In the genomic region with DNA sequence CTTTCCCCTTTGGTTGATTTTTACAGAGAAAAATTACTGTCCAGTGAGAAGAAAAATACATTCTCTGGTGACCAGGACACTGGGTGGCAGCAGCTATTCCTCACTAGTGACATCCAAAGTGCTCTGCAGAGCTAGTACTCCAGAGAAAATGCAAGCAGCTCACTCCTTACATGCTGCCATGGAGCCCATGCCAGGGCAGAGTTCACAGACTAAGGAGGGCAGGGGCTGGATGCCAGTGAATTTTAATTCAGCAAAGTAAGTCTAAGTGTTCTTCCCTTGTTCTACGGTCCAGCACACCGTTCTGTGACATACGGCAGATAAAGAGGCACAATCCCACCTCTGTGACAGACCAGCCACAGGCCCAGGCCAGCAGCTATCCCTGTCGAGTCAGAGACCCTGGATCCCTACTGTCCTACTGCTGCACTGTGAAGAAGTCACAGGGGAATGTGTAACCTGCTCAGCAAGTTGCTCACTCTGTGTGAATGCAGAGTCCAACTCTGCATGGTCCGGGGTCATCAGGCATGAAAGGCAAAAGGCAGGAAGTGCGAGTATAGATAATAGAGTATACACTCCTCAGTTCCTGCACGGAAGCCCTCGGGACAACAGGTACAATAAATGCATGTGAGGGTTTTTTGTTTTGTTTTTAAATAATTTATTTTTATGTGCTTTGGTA, we compare ENCODE assay signal across 17 mouse cellular contexts. TPM values are rescaled to one million over a fixed set of nuclear protein-coding genes. Genes with fewer than 3 reads are reported as not detected.
DNase-seq lines count a peak whose midpoint lies in the region; ATAC-seq and TF ChIP-seq lines count a peak whose summit lies in the region.
"Had no signal": no experiment of that assay in that cellular context is flagged by ENCODE, and none has a peak within 500 bp of the region (broad histone marks: within the 10 kb centered on the region; RNA-seq: fewer than 3 reads in every experiment).

No protein-coding gene starts in this region.

- H3K36me3 ChIP-seq in heart, embryonic 15.5 days, result peaks cover 14% of the 10 kb centered on the region; the same call in 1 of the 2 replicates
- no peaks in the 10 kb centered on the region; the same call in none of the 2 replicates for H3K36me3 ChIP-seq in testis, adult 2 months (ENCODE audit: control insufficient read depth, insufficient read depth, low read length)
- H3K36me3 ChIP-seq in neural tube, embryonic 15.5 days, result peaks cover 87% of the 10 kb centered on the region

- H3K4me2 ChIP-seq in heart, embryonic 15.5 days, result no peak overlapping the region
- no peak overlapping the region for H3K4me2 ChIP-seq in neural tube, embryonic 15.5 days
- H3K4me2 ChIP-seq: embryonic facial prominence, embryonic 15.5 days; forebrain, embryonic 12.5 days; midbrain, embryonic 15.5 days had no signal

- H3K9ac ChIP-seq in heart, embryonic 15.5 days, result no peak overlapping the region
- H3K9ac ChIP-seq in neural tube, embryonic 15.5 days (replicated peaks), result no peak overlapping the region
- H3K9ac ChIP-seq: embryonic facial prominence, embryonic 15.5 days; forebrain, embryonic 12.5 days; liver, embryonic 14.5 days; midbrain, embryonic 15.5 days had no signal

- TF ChIP-seq POLR2A in testis, adult 2 months (IDR thresholded peaks at IDR 0.05; ENCODE audit: control insufficient read depth, low read depth, low read length), result no peak

- TF ChIP-seq CTCF in testis, adult 2 months (IDR thresholded peaks at IDR 0.05; ENCODE audit: control insufficient read depth, insufficient read depth, insufficient replicate concordance, low read depth, low read length), result no peak

- intact Hi-C loops in heart, postnatal 14 days (cut with DNase I), result no loop called here

- 39% methylated on average over 8 of the region's 8 CpGs for WGBS in heart, embryonic 15.5 days
- WGBS in neural tube, embryonic 15.5 days, result 91% methylated on average over 8 of the region's 8 CpGs

- no peak for ATAC-seq in heart, embryonic 15.5 days (replicated peaks; ENCODE audit: insufficient number of reproducible peaks, insufficient read depth, low FRiP score, low read depth)
- ATAC-seq in neural tube, embryonic 15.5 days (ENCODE audit: low FRiP score), result no peak
- ATAC-seq: midbrain, embryonic 15.5 days had no signal

- H3K4me3 ChIP-seq in heart, embryonic 15.5 days, result no peak overlapping the region
- H3K4me3 ChIP-seq in testis, adult 2 months (ENCODE audit: control insufficient read depth, low read depth, low read length), result no peak overlapping the region
- no peak overlapping the region for H3K4me3 ChIP-seq in neural tube, embryonic 15.5 days (replicated peaks)
- H3K4me3 ChIP-seq: embryonic facial prominence, embryonic 15.5 days; forebrain, embryonic 12.5 days; hindbrain, embryonic 10.5 days; layer of hippocampus, adult 2 months; midbrain, embryonic 15.5 days had no signal

- no peak for DNase-seq in heart, postnatal 14 days
- DNase-seq in testis, postnatal 14 days (ENCODE audit: low spot score), result no peak
- peak; percentile 35 for DNase-seq in kidney, postnatal 10 days
- DNase-seq in spleen, adult 12 weeks (ENCODE audit: low spot score), result no peak
- DNase-seq: cerebellum, adult 9-10 months; gastrocnemius, postnatal 10 days; left cerebral cortex, postnatal 4 days; thymus, adult 18-20 months had no signal

- H3K4me1 ChIP-seq in heart, embryonic 15.5 days (replicated peaks), result peaks cover 49% of the 10 kb centered on the region
- H3K4me1 ChIP-seq in testis, adult 2 months (ENCODE audit: control insufficient read depth, insufficient read depth, low read length), result no peaks in the 10 kb centered on the region; the same call in 1 of the 2 replicates
- no peaks in the 10 kb centered on the region for H3K4me1 ChIP-seq in neural tube, embryonic 15.5 days
- H3K4me1 ChIP-seq: embryonic facial prominence, embryonic 15.5 days; forebrain, embryonic 12.5 days; hindbrain, embryonic 10.5 days; midbrain, embryonic 15.5 days had no signal

- no peaks in the 10 kb centered on the region for H3K27me3 ChIP-seq in heart, embryonic 15.5 days
- no peaks in the 10 kb centered on the region for H3K27me3 ChIP-seq in testis, adult 2 months (ENCODE audit: control insufficient read depth, insufficient read depth, low read length)
- no peaks in the 10 kb centered on the region for H3K27me3 ChIP-seq in neural tube, embryonic 15.5 days (replicated peaks)
- H3K27me3 ChIP-seq: embryonic facial prominence, embryonic 15.5 days; forebrain, embryonic 12.5 days; midbrain, embryonic 15.5 days had no signal

- H3K27ac ChIP-seq in heart, embryonic 15.5 days, result peak overlapping the region; percentile 84
- peak overlapping the region; percentile 60 for H3K27ac ChIP-seq in testis, adult 2 months (ENCODE audit: control insufficient read depth, insufficient read depth, low read depth, low read length)
- no peak overlapping the region for H3K27ac ChIP-seq in neural tube, embryonic 15.5 days (replicated peaks)
- H3K27ac ChIP-seq: embryonic facial prominence, embryonic 15.5 days; forebrain, embryonic 12.5 days; hindbrain, embryonic 10.5 days; layer of hippocampus, adult 2 months; liver, embryonic 14.5 days; midbrain, embryonic 15.5 days had no signal

- H3K9me3 ChIP-seq in heart, embryonic 15.5 days (replicated peaks), result no peaks in the 10 kb centered on the region
- no peaks in the 10 kb centered on the region for H3K9me3 ChIP-seq in neural tube, embryonic 15.5 days (replicated peaks)
- H3K9me3 ChIP-seq: embryonic facial prominence, embryonic 15.5 days; forebrain, embryonic 12.5 days; hindbrain, embryonic 10.5 days; midbrain, embryonic 15.5 days had no signal

RNA-seq across cellular contexts. Expression of a gene that starts 19.5 kb away (rescaled TPM):
- polyA plus RNA-seq in heart, embryonic 15.5 days (2015; fragmentation: Nextera tagmentation; extraction: Ambion mirVana), result 109 and 134 TPM in 2 replicates
- total RNA-seq in heart, postnatal 14 days (2021), result 10 to 100 TPM; 46.5 to 47.0 TPM
- 30.7 and 33.3 TPM in 2 replicates for polyA plus RNA-seq in testis, adult 2 months (2012; rRNA removed)
- 144 and 151 TPM in 2 replicates for polyA plus RNA-seq in neural tube, embryonic 15.5 days (2015; fragmentation: Nextera tagmentation; extraction: Ambion mirVana)
